Mouse (Mus musculus) hindbrain, postnatal 0 days (tissue): ENCODE results near the gene 1700029F12Rik. TPM values are rescaled to one million over a fixed set of nuclear protein-coding genes. Genes with fewer than 3 reads are reported as not detected.

ENCODE experiments used
- ATAC-seq: fragments of 200-750 bp; cut with Nextera tagmentation; 2 replicates; pipeline ENCODE4 v1.8.0; 2017; ENCODE audit warnings: mild to moderate bottlenecking, moderate TSS enrichment, moderate library complexity
- DNase-seq: peaks from one replicate; pipeline ENCODE4 v3.0.0-alpha.2; 2015; ENCODE audit warnings: low spot score
- H3K27ac ChIP-seq: fragments of 300-500 bp; sonication (generic); 2 replicates; pipeline ENCODE4 v1.5.1; 2014; ENCODE audit warnings: mild to moderate bottlenecking
- H3K27me3 ChIP-seq: fragments of 300-500 bp; sonication (generic); 2 replicates; pipeline ENCODE4 v1.6.1; 2014; ENCODE audit warnings: low read length, mixed read lengths; ENCODE audit not compliant: insufficient read depth
- H3K36me3 ChIP-seq: fragments of 300-500 bp; sonication (generic); 2 replicates; pipeline ENCODE4 v1.6.1; 2014; ENCODE audit warnings: low read length, mixed read lengths; ENCODE audit not compliant: insufficient read depth
- H3K4me1 ChIP-seq: fragments of 300-500 bp; sonication (generic); 2 replicates; pipeline ENCODE4 v1.6.1; 2014; ENCODE audit warnings: antibody characterized with exemption, low read length, mixed read lengths; ENCODE audit not compliant: insufficient read depth
- H3K4me2 ChIP-seq: fragments of 300-500 bp; sonication (generic); 2 replicates; pipeline ENCODE4 v1.6.1; 2014; ENCODE audit warnings: low read depth, mild to moderate bottlenecking, low read length, moderate library complexity, mixed read lengths
- H3K4me3 ChIP-seq: fragments of 300-500 bp; sonication (generic); 2 replicates; pipeline ENCODE4 v1.5.1; 2014; ENCODE audit warnings: low read length
- H3K9ac ChIP-seq: fragments of 300-500 bp; sonication (generic); replicated peaks from 2 replicates; pipeline ENCODE4 v1.6.1; 2014; ENCODE audit warnings: mild to moderate bottlenecking, low read length, moderate library complexity, mixed read lengths
- H3K9me3 ChIP-seq: fragments of 300-500 bp; sonication (generic); 2 replicates; pipeline ENCODE4 v1.6.1; 2016; ENCODE audit warnings: low read length, mixed read lengths
- CTCF ChIP-seq: IDR thresholded peaks from 2 replicates; pipeline ENCODE4 v1.5.1; 2016; ENCODE audit warnings: antibody characterized with exemption, control low read depth, low read depth
- WGBS: fragments of 180-500 bp; shearing (Covaris S2); extraction: QIAGEN DNeasy Blood & Tissue Kit; methylation state at CpG from one replicate; pipeline ENCODE4 v1.1.7; 2014; 5-methylcytosine and 5-hydroxymethylcytosine counted together
- polyA plus RNA-seq: library from polyadenylated mRNA; unstranded; fragments of >200 nt; fragmentation: Nextera tagmentation; extraction: Ambion mirVana; gene quantifications from 2 replicates; pipeline ENCODE4 v1.2.1, GENCODE M21; 2015
- total RNA-seq: library from RNA; depleted of rRNA; stranded (reverse); fragments of >200 nt; gene quantifications from 2 replicates; pipeline ENCODE4 v1.2.3, GENCODE M21; 2014

The 1700029F12Rik gene
- total and polyA plus RNA-seq, 2 experiments from 2014 or later, result not detected

DNA sequence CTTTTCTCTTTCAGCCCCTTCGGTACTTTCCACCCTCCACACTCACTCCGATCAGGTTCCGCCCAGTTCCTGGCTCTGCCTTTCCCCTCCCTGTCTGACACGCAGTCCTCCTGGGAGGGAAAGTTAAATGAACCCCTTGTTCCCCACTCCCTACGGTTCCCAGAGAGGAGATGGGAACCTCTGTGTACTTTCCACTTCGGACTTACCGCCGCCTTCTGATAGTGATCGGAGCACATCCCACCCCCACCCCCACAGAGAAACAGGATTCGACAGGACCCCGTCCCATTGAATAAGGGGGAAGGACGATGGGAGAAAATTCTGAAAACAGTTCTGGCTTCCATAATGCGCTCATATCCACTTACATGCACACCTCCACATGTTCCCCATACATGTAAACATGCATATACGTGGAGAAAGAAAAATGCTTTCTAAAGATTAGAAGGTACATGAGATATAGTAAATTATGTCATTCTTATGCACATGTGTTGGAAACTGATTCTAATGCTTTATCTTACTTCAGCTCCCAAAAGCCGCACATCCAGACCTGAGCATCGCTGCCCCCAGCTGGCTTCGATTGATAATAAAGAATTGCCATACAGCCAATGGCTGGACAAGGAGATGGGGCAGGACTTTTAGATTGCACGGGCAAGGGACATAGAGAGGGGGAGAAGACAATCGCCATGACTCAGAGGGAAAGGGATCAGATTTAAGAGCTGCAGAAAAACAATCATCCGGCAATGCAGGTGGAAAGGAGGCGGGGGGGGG lies 26.5 kb downstream of the 1700029F12Rik start:
- 3% methylated on average over 19 of the region's 21 CpGs for WGBS

DNA sequence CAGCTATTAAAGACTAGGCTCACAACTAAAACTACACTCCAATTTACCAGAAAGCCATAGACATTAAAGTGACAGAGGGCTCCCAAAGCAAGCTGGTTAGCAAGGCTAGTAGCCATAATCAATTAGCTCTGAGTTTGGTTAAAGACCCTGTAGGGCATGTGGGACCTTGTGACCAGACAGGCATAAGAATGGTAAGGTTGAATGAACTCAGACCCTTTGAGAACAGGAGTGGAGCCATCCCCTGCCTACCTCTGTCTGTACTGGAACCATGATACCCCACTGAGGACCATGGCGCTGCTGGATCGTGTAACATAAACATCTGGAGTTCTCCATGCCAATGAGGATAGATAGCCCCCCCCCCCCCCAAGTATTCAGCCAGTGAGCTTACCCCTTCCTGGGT lies 27.4 kb downstream of the 1700029F12Rik start:
- no peaks in the 10 kb centered on the region for H3K36me3 ChIP-seq
- H3K27ac ChIP-seq, result no peak overlapping the region
- no peaks in the 10 kb centered on the region for H3K9me3 ChIP-seq
- ATAC-seq (no peak), DNase-seq (no peak)
- no peaks in the 10 kb centered on the region for H3K27me3 ChIP-seq
- H3K9ac ChIP-seq, result no peak overlapping the region
- H3K4me2 ChIP-seq, result peak overlapping the region; percentile 92; the same call in 1 of the 2 replicates
- 46% methylated on average over 2 of the region's 2 CpGs for WGBS
- H3K4me1 ChIP-seq, result no peaks in the 10 kb centered on the region
- H3K4me3 ChIP-seq, result no peak overlapping the region
- no peak for TF ChIP-seq CTCF

More for the DNA sequence above, 26.5 kb downstream of the 1700029F12Rik start:
- no peak overlapping the region for H3K27ac ChIP-seq
- ATAC-seq (peak; percentile 84), DNase-seq (peak; percentile 73)
- no peaks in the 10 kb centered on the region for H3K9me3 ChIP-seq
- no peaks in the 10 kb centered on the region for H3K4me1 ChIP-seq
- H3K4me2 ChIP-seq, result peak overlapping the region; percentile 92
- H3K27me3 ChIP-seq, result no peaks in the 10 kb centered on the region
- peak overlapping the region; percentile 38 for H3K4me3 ChIP-seq
- peak overlapping the region; percentile 28 for H3K9ac ChIP-seq
- H3K36me3 ChIP-seq, result no peaks in the 10 kb centered on the region
- TF ChIP-seq CTCF, result no peak

DNA sequence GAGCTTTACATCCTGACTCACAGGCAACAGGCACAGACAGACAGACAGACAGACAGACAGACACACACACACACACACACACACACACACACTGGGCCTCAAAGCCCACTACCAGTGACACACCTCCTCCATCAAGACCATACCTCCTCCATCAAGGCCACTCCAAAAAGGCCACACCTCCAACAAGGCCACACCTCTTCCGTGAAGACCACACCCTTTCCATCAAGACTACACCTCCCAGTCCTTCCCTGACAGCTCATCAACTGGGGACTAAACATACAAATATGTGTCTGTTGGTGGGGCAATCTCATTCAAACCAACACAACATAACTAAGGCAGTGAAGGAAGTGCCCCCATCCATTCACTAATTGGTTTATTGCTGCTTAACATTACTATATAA lies 37.1 kb downstream of the 1700029F12Rik start:
- DNase-seq, result no peak
- Histone ChIP-seq H3K4me2 (no peak overlapping the region), H3K27me3 (no peaks in the 10 kb centered on the region), H3K27ac (no peak overlapping the region), H3K4me1 (no peaks in the 10 kb centered on the region), H3K9me3 (no peaks in the 10 kb centered on the region), H3K4me3 (no peak overlapping the region), H3K9ac (no peak overlapping the region), H3K36me3 (no peaks in the 10 kb centered on the region)
- ATAC-seq, result no peak
- 85% methylated on average over 1 of the region's 1 CpGs for WGBS
- no peak for TF ChIP-seq CTCF

GRCm38 (mm10) chr13:96995243-96995642 lies 38.9 kb downstream of the 1700029F12Rik start:
- Histone ChIP-seq H3K27ac (no peak overlapping the region), H3K36me3 (no peaks in the 10 kb centered on the region), H3K9me3 (no peaks in the 10 kb centered on the region), H3K4me2 (no peak overlapping the region), H3K4me1 (no peaks in the 10 kb centered on the region), H3K9ac (no peak overlapping the region), H3K4me3 (no peak overlapping the region), H3K27me3 (no peaks in the 10 kb centered on the region)
- DNase-seq (no peak), ATAC-seq (no peak)
- WGBS, result 79% methylated on average over 5 of the region's 5 CpGs
- no peak for TF ChIP-seq CTCF

GRCm38 (mm10) chr13:96993291-96993989 lies 40.7 kb downstream of the 1700029F12Rik start:
- no peak overlapping the region for H3K4me2 ChIP-seq
- no peak for DNase-seq
- no peak overlapping the region for H3K4me3 ChIP-seq
- no peak for ATAC-seq
- H3K27me3 ChIP-seq, result no peaks in the 10 kb centered on the region
- no peaks in the 10 kb centered on the region for H3K9me3 ChIP-seq
- WGBS, result 30% methylated on average over 8 of the region's 8 CpGs
- no peak overlapping the region for H3K9ac ChIP-seq
- H3K27ac ChIP-seq, result no peak overlapping the region
- H3K36me3 ChIP-seq, result no peaks in the 10 kb centered on the region
- H3K4me1 ChIP-seq, result no peaks in the 10 kb centered on the region
- TF ChIP-seq CTCF, result no peak

GRCm38 (mm10) chr13:96990561-96991265 lies 43.4 kb downstream of the 1700029F12Rik start:
- H3K9ac ChIP-seq, result no peak overlapping the region
- no peak for TF ChIP-seq CTCF

More at GRCm38 (mm10) chr13:96990561-96991265, 43.4 kb downstream of the 1700029F12Rik start:
- no peak overlapping the region for H3K4me2 ChIP-seq
- no peaks in the 10 kb centered on the region for H3K27me3 ChIP-seq
- no peak for DNase-seq
- H3K36me3 ChIP-seq, result no peaks in the 10 kb centered on the region
- H3K9me3 ChIP-seq, result no peaks in the 10 kb centered on the region
- WGBS, result 77% methylated on average over 14 of the region's 14 CpGs
- H3K4me3 ChIP-seq, result no peak overlapping the region
- no peaks in the 10 kb centered on the region for H3K4me1 ChIP-seq
- no peak for ATAC-seq
- H3K27ac ChIP-seq, result no peak overlapping the region
